Mouse (Mus musculus) limb, embryonic 13.5 days (tissue): ENCODE data around the gene Pik3r2. TPM values are rescaled to one million over a fixed set of nuclear protein-coding genes. Genes with fewer than 3 reads are reported as not detected.
A peak's percentile ranks its signal among the peaks of the same experiment; 100 is the strongest.

Experiments
- ATAC-seq: fragments of 200-750 bp; cut with Nextera tagmentation; 2 replicates; pipeline ENCODE4 v1.8.0; 2017; ENCODE audit warnings: low read depth, moderate number of reproducible peaks, moderate TSS enrichment; ENCODE audit not compliant: low FRiP score
- H3K27ac ChIP-seq: fragments of 300-500 bp; sonication (generic); 2 replicates; pipeline ENCODE4 v1.5.1; 2015; ENCODE audit warnings: inconsistent platforms, mild to moderate bottlenecking, moderate library complexity
- H3K27me3 ChIP-seq: fragments of 300-500 bp; sonication (generic); 2 replicates; pipeline ENCODE4 v1.6.1; 2015; ENCODE audit warnings: mild to moderate bottlenecking, inconsistent platforms
- H3K36me3 ChIP-seq: fragments of 300-500 bp; sonication (generic); 2 replicates; pipeline ENCODE4 v1.6.1; 2015; ENCODE audit warnings: inconsistent platforms, mild to moderate bottlenecking, moderate library complexity
- H3K4me1 ChIP-seq: fragments of 300-500 bp; sonication (generic); 2 replicates; pipeline ENCODE4 v1.6.1; 2015; ENCODE audit warnings: inconsistent platforms
- H3K4me2 ChIP-seq: fragments of 300-500 bp; sonication (generic); replicated peaks from 2 replicates; pipeline ENCODE4 v1.6.1; 2015; ENCODE audit warnings: inconsistent platforms, mild to moderate bottlenecking, moderate library complexity
- H3K4me3 ChIP-seq: fragments of 300-500 bp; sonication (generic); 2 replicates; pipeline ENCODE4 v1.5.1; 2015; ENCODE audit warnings: moderate library complexity, mild to moderate bottlenecking, inconsistent platforms
- H3K9ac ChIP-seq: fragments of 300-500 bp; sonication (generic); 2 replicates; pipeline ENCODE4 v1.6.1; 2015; ENCODE audit warnings: mild to moderate bottlenecking, inconsistent platforms
- H3K9me3 ChIP-seq: fragments of 300-500 bp; sonication (generic); 2 replicates; pipeline ENCODE4 v1.6.1; 2016; ENCODE audit warnings: inconsistent platforms
- WGBS: fragments of 180-500 bp; shearing (Covaris S2); methylation state at CpG from one replicate; pipeline ENCODE4 v1.1.7; 2015; 5-methylcytosine and 5-hydroxymethylcytosine counted together
- polyA plus RNA-seq: library from polyadenylated mRNA; unstranded; fragments of >200 nt; fragmentation: Nextera tagmentation; extraction: Ambion mirVana; gene quantifications from 2 replicates; pipeline ENCODE4 v1.2.1, GENCODE M21; 2015

Gene Pik3r2
- polyA plus RNA-seq, 1 experiment from 2014 or later: 81.3 TPM

- H3K4me2 ChIP-seq: no peak overlapping the region
- WGBS: 71% methylated on average over 8 of the region's 8 CpGs
These were observed 32.6 kb upstream of the Pik3r2 start for GRCm38 (mm10) chr8:70808955-70809701.

GRCm38 (mm10) chr8:70808239-70808638 lies 31.7 kb upstream of the Pik3r2 start, which contains the start of gene Il12rb1:
Gene Il12rb1 (plus strand): TSS chr8:70808449.
- Histone ChIP-seq H3K27ac (no peak within 1 kb of the TSS), H3K4me2 (no peak within 1 kb of the TSS), H3K36me3 (no peaks in the 10 kb centered on the region), H3K9ac (no peak within 1 kb of the TSS), H3K27me3 (peaks cover 37% of the 10 kb centered on the region), H3K4me1 (peaks cover 12% of the 10 kb centered on the region), H3K9me3 (no peaks in the 10 kb centered on the region), H3K4me3 (no peak within 1 kb of the TSS)
- no peak for ATAC-seq
- WGBS: 64% methylated on average over 5 of the region's 5 CpGs

More at GRCm38 (mm10) chr8:70808955-70809701, 32.6 kb upstream of the Pik3r2 start:
- peaks cover 5% of the 10 kb centered on the region for H3K4me1 ChIP-seq
- no peak for ATAC-seq
- H3K27ac ChIP-seq: no peak overlapping the region
- no peaks in the 10 kb centered on the region for H3K9me3 ChIP-seq
- no peak overlapping the region for H3K9ac ChIP-seq
- H3K36me3 ChIP-seq: no peaks in the 10 kb centered on the region
- H3K27me3 ChIP-seq: peaks cover 36% of the 10 kb centered on the region
- H3K4me3 ChIP-seq: no peak overlapping the region

GRCm38 (mm10) chr8:70807304-70807703 lies 30.8 kb upstream of the Pik3r2 start:
- WGBS: 60% methylated on average over 1 of the region's 1 CpGs
- no peak overlapping the region for H3K9ac ChIP-seq
- H3K36me3 ChIP-seq: no peaks in the 10 kb centered on the region
- no peaks in the 10 kb centered on the region for H3K9me3 ChIP-seq
- no peak overlapping the region for H3K4me2 ChIP-seq
- no peak overlapping the region for H3K4me3 ChIP-seq
- ATAC-seq: no peak
- H3K4me1 ChIP-seq: peaks cover 12% of the 10 kb centered on the region
- H3K27ac ChIP-seq: no peak overlapping the region
- peaks cover 41% of the 10 kb centered on the region for H3K27me3 ChIP-seq

DNA sequence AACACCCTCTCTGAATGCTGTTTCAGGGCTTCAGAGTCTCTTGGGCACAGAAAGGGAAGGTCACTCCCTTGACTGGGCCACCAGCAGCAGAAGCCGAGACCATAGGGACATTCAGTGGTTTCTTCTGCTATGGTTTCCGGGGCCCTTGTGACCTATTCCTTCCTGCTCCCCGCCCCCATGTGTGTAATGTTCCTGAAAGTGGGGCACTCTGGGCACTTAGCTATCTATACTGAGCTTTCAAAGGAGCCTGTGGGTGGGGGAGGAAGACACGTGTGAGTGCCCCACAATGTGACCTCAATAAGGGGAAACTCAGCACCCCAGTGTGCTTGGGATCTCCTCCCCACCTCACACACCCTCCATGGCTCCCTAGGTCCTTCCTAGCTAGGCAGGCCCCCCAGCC lies 30.0 kb upstream of the Pik3r2 start:
- Histone ChIP-seq H3K4me2 (no peak overlapping the region), H3K4me1 (peaks cover 12% of the 10 kb centered on the region), H3K27me3 (peaks cover 48% of the 10 kb centered on the region), H3K9ac (no peak overlapping the region), H3K36me3 (no peaks in the 10 kb centered on the region), H3K4me3 (no peak overlapping the region), H3K9me3 (no peaks in the 10 kb centered on the region), H3K27ac (no peak overlapping the region)
- 81% methylated on average over 4 of the region's 4 CpGs for WGBS
- ATAC-seq: no peak

DNA sequence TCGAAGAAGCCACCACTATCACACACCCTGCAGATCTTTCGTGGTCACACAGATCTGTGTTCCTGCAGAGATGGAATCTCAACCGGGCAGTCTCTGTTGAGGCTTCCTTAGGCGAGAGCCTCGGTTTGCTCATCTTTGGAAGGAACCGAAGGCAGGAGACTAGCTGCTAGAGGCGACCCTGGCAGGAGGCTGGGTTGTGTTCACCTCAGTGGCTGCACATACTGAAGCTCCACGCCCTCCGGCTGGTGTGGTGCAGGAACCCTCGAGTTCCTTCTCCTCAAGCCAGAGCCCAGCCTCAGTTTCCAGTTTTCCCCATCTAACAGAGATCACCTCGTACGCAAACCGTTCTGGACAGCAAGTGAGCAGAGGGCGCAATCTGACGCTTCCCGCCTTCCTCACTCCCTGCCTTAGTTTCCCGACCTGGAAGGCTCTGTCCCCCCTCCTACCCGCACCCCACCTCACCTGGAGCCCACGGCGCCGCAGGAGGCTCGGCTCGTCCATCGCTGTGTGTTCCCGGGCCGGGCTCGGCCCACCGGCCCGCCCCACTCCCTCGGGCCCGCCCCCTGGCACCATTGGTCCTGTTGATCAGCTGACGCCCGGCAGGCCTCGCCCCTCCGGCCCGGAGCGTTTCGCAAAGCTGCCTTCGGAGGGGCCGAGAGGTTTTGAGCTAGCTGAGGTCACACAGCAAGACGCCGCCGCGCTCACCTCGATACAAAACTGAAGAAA lies 28.1 kb upstream of the Pik3r2 start, which contains the start of gene Mast3:
TSS of gene Mast3 (minus strand) at position 574 of the 726 bp plus-strand sequence.
- Histone ChIP-seq H3K36me3 (no peaks in the 10 kb centered on the region), H3K9me3 (no peaks in the 10 kb centered on the region), H3K9ac (peak within 1 kb of the TSS; percentile 54), H3K4me3 (peak within 1 kb of the TSS; percentile 57), H3K27ac (no peak within 1 kb of the TSS), H3K4me2 (peak within 1 kb of the TSS; percentile 83), H3K27me3 (peaks cover 66% of the 10 kb centered on the region), H3K4me1 (peaks cover 12% of the 10 kb centered on the region)
- whole genome bisulfite sequencing: under 1% methylated on average over 45 of the region's 45 CpGs
- peak; percentile 89 for ATAC-seq

DNA sequence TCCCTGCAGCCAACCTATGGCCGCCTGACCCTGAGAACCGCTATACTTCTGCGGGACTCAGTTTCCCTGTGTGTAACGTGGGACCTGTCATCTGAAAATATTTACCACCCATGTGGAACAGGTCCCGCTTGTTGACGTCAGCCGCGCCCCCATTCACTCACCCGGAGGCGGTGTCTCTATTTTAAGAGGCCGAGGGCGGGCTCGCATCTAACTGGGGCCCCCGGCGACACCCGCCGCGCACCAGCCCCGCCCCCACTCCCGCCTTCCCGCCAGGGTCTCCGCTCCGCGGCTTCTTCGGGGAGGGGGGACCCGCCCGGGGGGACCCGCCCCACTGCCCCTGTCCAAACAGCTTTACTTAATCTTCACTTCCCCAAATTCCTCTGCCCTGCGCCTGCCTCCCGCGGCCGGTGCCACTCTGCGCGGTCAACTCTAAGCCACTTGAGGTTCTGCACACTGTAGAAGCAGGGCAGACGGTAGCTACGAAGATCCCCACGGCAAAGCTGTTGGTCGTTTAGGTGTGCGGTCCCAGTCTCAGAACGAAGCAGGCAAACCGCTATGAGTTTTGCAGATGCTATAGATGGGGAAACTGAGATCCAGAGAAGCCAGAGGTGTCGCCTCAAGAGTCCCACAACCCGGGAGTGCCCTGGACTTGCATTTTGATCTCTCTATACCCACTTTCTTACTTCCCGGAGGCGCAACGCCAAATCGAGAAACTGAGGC lies 27.4 kb upstream of the Pik3r2 start:
- H3K36me3 ChIP-seq: no peaks in the 10 kb centered on the region
- H3K27me3 ChIP-seq: peaks cover 73% of the 10 kb centered on the region
- H3K4me3 ChIP-seq: peak overlapping the region; percentile 57
- H3K4me2 ChIP-seq: peak overlapping the region; percentile 83
- H3K27ac ChIP-seq: no peak overlapping the region
- H3K9ac ChIP-seq: peak overlapping the region; percentile 54
- no peak for ATAC-seq
- whole genome bisulfite sequencing: 2% methylated on average over 47 of the region's 47 CpGs
- H3K9me3 ChIP-seq: no peaks in the 10 kb centered on the region
- peaks cover 12% of the 10 kb centered on the region for H3K4me1 ChIP-seq

DNA sequence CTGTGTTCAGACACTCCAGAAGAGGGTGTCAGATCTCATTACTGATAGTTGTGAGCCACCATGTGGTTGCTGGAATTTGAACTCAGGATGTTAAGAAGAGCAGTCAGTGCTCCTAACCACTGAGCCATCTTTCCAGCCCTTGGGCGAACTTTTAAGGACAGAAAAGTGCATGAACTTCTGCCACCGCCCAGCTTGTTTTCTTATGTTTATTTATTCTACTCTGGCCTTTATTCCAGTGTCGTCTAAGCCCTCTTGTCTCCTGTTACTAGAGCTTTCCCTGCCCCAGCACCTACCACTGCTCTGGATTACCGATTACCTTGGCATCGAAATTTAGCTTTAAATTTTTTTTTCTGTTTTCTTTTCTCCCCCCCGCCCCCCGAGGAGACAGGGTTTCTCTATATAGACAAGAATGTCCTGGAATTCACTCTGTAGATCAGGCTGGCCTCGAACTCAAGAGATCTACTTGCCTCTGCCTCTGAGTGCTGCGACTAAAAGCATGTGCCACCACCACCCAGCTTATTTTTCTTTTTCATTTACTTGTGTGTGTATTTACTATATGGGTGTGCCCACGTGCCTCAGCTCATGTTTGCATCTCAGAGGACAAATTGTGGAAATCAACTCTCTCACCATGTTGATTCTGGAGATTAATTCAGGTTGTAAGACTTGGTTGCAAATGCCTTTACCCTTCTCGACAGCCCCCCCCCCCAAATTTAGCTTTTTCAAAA lies 26.4 kb upstream of the Pik3r2 start:
- no peak for ATAC-seq
- Histone ChIP-seq H3K36me3 (no peaks in the 10 kb centered on the region), H3K4me3 (no peak overlapping the region), H3K9me3 (no peaks in the 10 kb centered on the region), H3K4me2 (no peak overlapping the region), H3K27me3 (peaks cover 83% of the 10 kb centered on the region), H3K4me1 (peaks cover 16% of the 10 kb centered on the region), H3K9ac (no peak overlapping the region), H3K27ac (no peak overlapping the region)
- 66% methylated on average over 11 of the region's 11 CpGs for WGBS

GRCm38 (mm10) chr8:70801830-70802229 lies 25.3 kb upstream of the Pik3r2 start:
- no peak overlapping the region for H3K4me2 ChIP-seq
- no peaks in the 10 kb centered on the region for H3K9me3 ChIP-seq
- H3K4me1 ChIP-seq: peaks cover 21% of the 10 kb centered on the region
- no peak overlapping the region for H3K9ac ChIP-seq
- no peak overlapping the region for H3K4me3 ChIP-seq
- no peaks in the 10 kb centered on the region for H3K36me3 ChIP-seq
- H3K27me3 ChIP-seq: peaks cover 86% of the 10 kb centered on the region
- no peak overlapping the region for H3K27ac ChIP-seq
- no peak for ATAC-seq
- WGBS: 83% methylated on average over 1 of the region's 1 CpGs

GRCm38 (mm10) chr8:70801156-70801555 lies 24.6 kb upstream of the Pik3r2 start:
- Histone ChIP-seq H3K4me1 (peaks cover 27% of the 10 kb centered on the region), H3K36me3 (no peaks in the 10 kb centered on the region), H3K9ac (no peak overlapping the region), H3K4me2 (no peak overlapping the region), H3K9me3 (no peaks in the 10 kb centered on the region), H3K4me3 (no peak overlapping the region), H3K27ac (no peak overlapping the region), H3K27me3 (peaks cover 85% of the 10 kb centered on the region)
- 28% methylated on average over 15 of the region's 15 CpGs for WGBS
- ATAC-seq: no peak

- no peak for ATAC-seq
These were observed 24.1 kb upstream of the Pik3r2 start for GRCm38 (mm10) chr8:70800648-70801047.

DNA sequence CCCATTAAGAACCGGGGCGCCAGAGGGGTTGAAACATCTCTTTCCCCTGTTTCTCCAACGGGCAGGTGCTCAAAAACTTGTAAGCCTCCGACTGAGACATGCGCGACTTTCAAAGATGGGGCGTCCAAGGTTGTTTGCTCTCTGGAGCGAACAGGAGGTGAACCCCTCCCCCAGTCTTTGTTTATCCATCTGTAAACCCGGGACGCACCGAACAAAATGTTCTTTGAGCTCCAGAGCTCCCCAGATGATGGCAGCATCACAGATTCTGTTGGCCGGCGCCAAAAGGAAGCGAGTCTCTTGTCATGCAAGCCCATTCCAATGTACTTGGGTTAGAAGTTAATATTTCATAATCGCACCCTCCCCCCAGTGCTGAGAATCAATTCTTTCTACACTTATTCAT lies 21.8 kb upstream of the Pik3r2 start:
- Histone ChIP-seq H3K27me3 (peaks cover 72% of the 10 kb centered on the region), H3K9me3 (no peaks in the 10 kb centered on the region), H3K4me1 (peaks cover 18% of the 10 kb centered on the region), H3K27ac (no peak overlapping the region), H3K9ac (peak overlapping the region; percentile 60), H3K4me3 (peak overlapping the region; percentile 56), H3K4me2 (peak overlapping the region; percentile 89), H3K36me3 (no peaks in the 10 kb centered on the region)
- 14% methylated on average over 15 of the region's 15 CpGs for WGBS
- no peak for ATAC-seq

More at GRCm38 (mm10) chr8:70800648-70801047, 24.1 kb upstream of the Pik3r2 start:
- Histone ChIP-seq H3K27me3 (peaks cover 84% of the 10 kb centered on the region), H3K4me3 (no peak overlapping the region), H3K36me3 (no peaks in the 10 kb centered on the region), H3K27ac (no peak overlapping the region), H3K4me1 (peaks cover 28% of the 10 kb centered on the region), H3K9ac (no peak overlapping the region), H3K9me3 (no peaks in the 10 kb centered on the region), H3K4me2 (no peak overlapping the region)
- WGBS: 54% methylated on average over 10 of the region's 10 CpGs
